ENCODE assay signal across 23 mouse cellular contexts in genomic region chr11:12843631-12844423, GRCm38 (mm10).
DNase-seq lines count a peak whose midpoint lies in the region; ATAC-seq and TF ChIP-seq lines count a peak whose summit lies in the region.
"Had no signal": no experiment of that assay in that cellular context is flagged by ENCODE, and none has a peak within 500 bp of the region (broad histone marks: within the 10 kb centered on the region; RNA-seq: fewer than 3 reads in every experiment).

No protein-coding gene starts in this region.

- intact Hi-C loops in left cerebral cortex, adult 2 months (cut with DNase I) = loop anchor here (10.0 kb wide), 1 partner anchor 241 kb away; no protein-coding TSS in a partner anchor
- intact Hi-C loops in left cerebral cortex, postnatal 4 days (cut with DNase I) = no loop called here

- no peak overlapping the region for H3K4me3 ChIP-seq in left cerebral cortex, adult 2 months
- H3K4me3 ChIP-seq in MEL (ENCODE audit: control insufficient read depth in 1 of 2, insufficient read depth in 1 of 2, low read depth in 2 of 2, low read length in 2 of 2) = no peak overlapping the region
- H3K4me3 ChIP-seq in kidney, embryonic 14.5 days (ENCODE audit: low read length) = no peak overlapping the region
- H3K4me3 ChIP-seq: forebrain, embryonic 10.5 days; forebrain, embryonic 13.5 days; gastrocnemius, adult 2 months; hindbrain, embryonic 12.5 days; hindbrain, embryonic 15.5 days had no signal

- H3K79me2 ChIP-seq in MEL (ENCODE audit: control insufficient read depth, insufficient read depth, low read length, poor library complexity) = no peaks in the 10 kb centered on the region

- no peak for TF ChIP-seq RAD21 in MEL (IDR thresholded peaks at IDR 0.05; ENCODE audit: low read depth, low read length)

- peak; percentile 99 for ATAC-seq in frontal cortex, adult (ENCODE audit: low TSS enrichment)
- no peak for ATAC-seq in kidney, embryonic 14.5 days (ENCODE audit: low FRiP score, low TSS enrichment)
- ATAC-seq: forebrain, embryonic 13.5 days; forebrain, embryonic 16.5 days; Patski had no signal

- H3K9me3 ChIP-seq in MEL (replicated peaks; ENCODE audit: insufficient read depth, low read length) = no peaks in the 10 kb centered on the region
- no peaks in the 10 kb centered on the region for H3K9me3 ChIP-seq in kidney, embryonic 14.5 days (ENCODE audit: control insufficient read depth, low read length)
- H3K9me3 ChIP-seq: forebrain, embryonic 10.5 days; forebrain, embryonic 13.5 days; hindbrain, embryonic 12.5 days; hindbrain, embryonic 15.5 days had no signal

- H3K9ac ChIP-seq in MEL (ENCODE audit: control insufficient read depth, low read depth, low read length, poor library complexity, severe bottlenecking) = no peak overlapping the region
- H3K9ac ChIP-seq in kidney, embryonic 14.5 days (ENCODE audit: low read depth, low read length) = no peak overlapping the region
- H3K9ac ChIP-seq: forebrain, embryonic 13.5 days; hindbrain, embryonic 12.5 days; hindbrain, embryonic 15.5 days had no signal

- no peak for DNase-seq in frontal cortex, postnatal 10 days (ENCODE audit: low spot score in 2 of 2)
- no peak for DNase-seq in left cerebral cortex, adult 2 months (ENCODE audit: extremely low spot score in 1 of 2, low spot score in 2 of 2)
- DNase-seq in left cerebral cortex, postnatal 4 days = no peak
- no peak for DNase-seq in MEL (ENCODE audit: low read depth, low spot score)
- DNase-seq in telencephalon, adult 2 months (ENCODE audit: low read depth, low spot score) = peak; percentile 75
- DNase-seq: adrenal gland, postnatal 10 days; adrenal gland, postnatal 36 days; cerebellum, adult 11 months; cerebellum, adult 2 months; cerebellum, adult 9-11 months; cerebellum, postnatal 36 days; gastrocnemius, adult 2 months; gastrocnemius, postnatal 14 days; heart, adult 11 months had no signal

- no peak for TF ChIP-seq POLR2A in MEL (IDR thresholded peaks at IDR 0.05; ENCODE audit: control insufficient read depth in 1 of 2, insufficient read depth in 1 of 2, low read depth in 1 of 2, low read length in 2 of 2, poor library complexity in 1 of 2)

- no peaks in the 10 kb centered on the region for H3K27me3 ChIP-seq in MEL (ENCODE audit: control insufficient read depth in 1 of 2, insufficient read depth in 2 of 2, low read length in 2 of 2)
- no peaks in the 10 kb centered on the region for H3K27me3 ChIP-seq in kidney, embryonic 14.5 days (ENCODE audit: control insufficient read depth, insufficient read depth, low read length)
- H3K27me3 ChIP-seq: forebrain, embryonic 13.5 days; hindbrain, embryonic 12.5 days; hindbrain, embryonic 15.5 days; Patski had no signal

- H3K4me1 ChIP-seq in MEL (ENCODE audit: control insufficient read depth in 1 of 2, insufficient read depth in 2 of 2, low read length in 2 of 2) = peaks cover 4 to 13% of the 10 kb centered on the region in 2 experiments; a peak in 2 of 4 replicates
- no peaks in the 10 kb centered on the region for H3K4me1 ChIP-seq in kidney, embryonic 14.5 days (ENCODE audit: control insufficient read depth, insufficient read depth, low read length)
- H3K4me1 ChIP-seq: forebrain, embryonic 10.5 days; forebrain, embryonic 13.5 days; hindbrain, embryonic 12.5 days; hindbrain, embryonic 15.5 days had no signal

- peak overlapping the region; percentile 51 for H3K27ac ChIP-seq in left cerebral cortex, adult 2 months
- H3K27ac ChIP-seq in MEL (ENCODE audit: control insufficient read depth, low read depth, low read length) = no peak overlapping the region
- no peak overlapping the region for H3K27ac ChIP-seq in kidney, embryonic 14.5 days (ENCODE audit: low read depth, low read length)
- H3K27ac ChIP-seq: forebrain, embryonic 10.5 days; forebrain, embryonic 13.5 days; gastrocnemius, adult 2 months; hindbrain, embryonic 12.5 days; hindbrain, embryonic 15.5 days had no signal

- H3K4me2 ChIP-seq in kidney, embryonic 14.5 days (replicated peaks; ENCODE audit: low read depth, low read length) = no peak overlapping the region
- H3K4me2 ChIP-seq: forebrain, embryonic 13.5 days; heart, embryonic 11.5 days; hindbrain, embryonic 12.5 days; hindbrain, embryonic 15.5 days had no signal

- H3K36me3 ChIP-seq in MEL (ENCODE audit: control insufficient read depth in 1 of 2, insufficient read depth in 2 of 2, low read length in 2 of 2) = peaks cover 0 to 15% of the 10 kb centered on the region in 2 experiments; a peak in 2 of 4 replicates
- H3K36me3 ChIP-seq in kidney, embryonic 14.5 days (ENCODE audit: control insufficient read depth, insufficient read depth, low read length) = no peaks in the 10 kb centered on the region
- H3K36me3 ChIP-seq: forebrain, embryonic 10.5 days; hindbrain, embryonic 12.5 days; hindbrain, embryonic 15.5 days had no signal

- TF ChIP-seq CTCF in left cerebral cortex, adult 2 months (IDR thresholded peaks at IDR 0.05) = no peak
- no peak for TF ChIP-seq CTCF in MEL (IDR thresholded peaks at IDR 0.05 in 2 of 3, conservative IDR thresholded peaks at IDR 0.05 in 1 of 3; ENCODE audit: control insufficient read depth in 1 of 3, insufficient read depth in 1 of 3, low read depth in 2 of 3, low read length in 3 of 3, poor library complexity in 1 of 3, severe bottlenecking in 1 of 3)

- TF ChIP-seq EP300 in MEL (IDR thresholded peaks at IDR 0.05; ENCODE audit: low read depth in 1 of 2, low read length in 2 of 2) = 0 out of 4 replicates have a peak, but pooled peaks of 1 of the 2 experiments have one; percentile 6

TF ChIP-seq in MEL, 35 proteins besides CTCF, POLR2A, EP300 and RAD21:
- TF ChIP-seq TAL1 (IDR thresholded peaks at IDR 0.05; ENCODE audit: low read length) (no peak), USF2 (IDR thresholded peaks at IDR 0.05; ENCODE audit: borderline replicate concordance in 1 of 2, insufficient read depth in 1 of 2, low read depth in 1 of 2, low read length in 2 of 2) (no peak), ETS1 (IDR thresholded peaks at IDR 0.05; ENCODE audit: low read depth, low read length) (peak; percentile 76), MYB (IDR thresholded peaks at IDR 0.05; ENCODE audit: low read depth, low read length) (no peak), CHD1 (IDR thresholded peaks at IDR 0.05; ENCODE audit: low read depth, low read length) (no peak), MXI1 (IDR thresholded peaks at IDR 0.05; ENCODE audit: low read depth, low read length) (no peak), ELF1 (IDR thresholded peaks at IDR 0.05; ENCODE audit: low read depth, low read length) (no peak), MAX (IDR thresholded peaks at IDR 0.05; ENCODE audit: low read length) (no peak), SIN3A (IDR thresholded peaks at IDR 0.05; ENCODE audit: low read length) (no peak), BHLHE40 (IDR thresholded peaks at IDR 0.05; ENCODE audit: borderline replicate concordance, low read depth, low read length) (peak; percentile 64; the same call in 1 of the 2 replicates), NRF1 (IDR thresholded peaks at IDR 0.05; ENCODE audit: insufficient read depth, low read depth, low read length, poor library complexity, severe bottlenecking) (no peak), JUND (IDR thresholded peaks at IDR 0.05; ENCODE audit: low read depth, low read length) (no peak), GABPA (IDR thresholded peaks at IDR 0.05; ENCODE audit: low read depth, low read length) (no peak), MAZ (IDR thresholded peaks at IDR 0.05; ENCODE audit: low read depth, low read length) (no peak), USF1 (IDR thresholded peaks at IDR 0.05; ENCODE audit: low read depth, low read length) (no peak), TCF12 (IDR thresholded peaks at IDR 0.05; ENCODE audit: low read depth, low read length) (0 out of 2 replicates have a peak, but pooled peaks have one; percentile 28), TBP (IDR thresholded peaks at IDR 0.05; ENCODE audit: low read depth, low read length) (no peak), GATA1 (IDR thresholded peaks at IDR 0.05; ENCODE audit: low read depth, low read length) (no peak), NELFE (IDR thresholded peaks at IDR 0.05; ENCODE audit: low read depth, low read length) (no peak), ZKSCAN1 (IDR thresholded peaks at IDR 0.05; ENCODE audit: low read depth, low read length) (no peak), POLR2AphosphoS2 (IDR thresholded peaks at IDR 0.05; ENCODE audit: low read length) (no peak), RCOR1 (IDR thresholded peaks at IDR 0.05; ENCODE audit: low read depth, low read length) (no peak)
